Mouse (Mus musculus) embryonic fibroblast, embryonic 13.5 days (primary cell): Measurements from ENCODE around the gene Tmem82. TPM values are rescaled to one million over a fixed set of nuclear protein-coding genes. Genes with fewer than 3 reads are reported as not detected.

ENCODE experiments used
- H3K27ac ChIP-seq: 2 replicates; pipeline ENCODE4 v1.5.1; 2012; ENCODE audit warnings: low read length, control low read depth, inconsistent platforms; ENCODE audit not compliant: insufficient read depth
- H3K4me1 ChIP-seq: 2 replicates; pipeline ENCODE4 v1.6.1; 2011; ENCODE audit warnings: low read length; ENCODE audit not compliant: control insufficient read depth, insufficient read depth
- H3K4me3 ChIP-seq: 2 replicates; pipeline ENCODE4 v1.5.1; 2011; ENCODE audit warnings: mild to moderate bottlenecking, control low read depth, low read length; ENCODE audit not compliant: insufficient read depth
- CTCF ChIP-seq: IDR thresholded peaks from 2 replicates; pipeline ENCODE4 v1.5.1; 2011; ENCODE audit warnings: mild to moderate bottlenecking, control low read depth, low read length, moderate library complexity, borderline replicate concordance; ENCODE audit not compliant: insufficient read depth
- POLR2A ChIP-seq: IDR thresholded peaks from 2 replicates; pipeline ENCODE4 v1.6.1; 2011; ENCODE audit warnings: low read depth, mild to moderate bottlenecking, control low read depth, low read length, moderate library complexity
- polyA plus RNA-seq: library from polyadenylated mRNA; stranded (reverse); fragments of >200 nt; gene quantifications from 2 replicates; pipeline ENCODE4 v1.2.4, GENCODE M21; 2011; ENCODE audit warnings: low read depth; ENCODE audit not compliant: missing spikeins, insufficient read length

The Tmem82 gene
- polyA plus RNA-seq = not detected in 2 replicates

- H3K4me3 ChIP-seq = no peak within 1 kb of the TSS
- H3K27ac ChIP-seq = no peak within 1 kb of the TSS
- TF ChIP-seq POLR2A (no peak), CTCF (peak; percentile 71)
- no peaks in the 10 kb centered on the region for H3K4me1 ChIP-seq
These were observed at the start of gene Tmem82 for GRCm38 (mm10) chr4:141618565-141619243. TSS of gene Tmem82 (minus strand) at chr4:141618633.

DNA sequence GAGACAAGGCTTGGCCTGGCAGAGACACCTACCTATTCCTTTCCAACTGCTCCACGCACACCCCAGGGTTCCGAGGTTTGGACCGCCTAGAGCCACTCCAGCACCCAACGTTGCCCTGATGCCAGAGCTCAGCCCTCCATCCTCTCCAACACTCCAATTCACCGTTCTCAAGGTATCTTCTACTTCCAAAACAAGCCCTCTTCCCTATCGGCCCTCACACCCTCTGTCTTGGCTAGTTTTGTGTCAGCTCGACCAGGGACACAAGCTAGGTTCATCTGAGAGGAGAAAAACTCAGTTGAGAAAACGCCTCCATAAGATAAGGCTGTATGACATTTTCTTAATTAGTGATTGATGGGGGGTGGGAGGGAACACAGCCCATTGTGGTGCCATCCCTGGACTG, 46.4 kb upstream of the Tmem82 start, which contains the start of gene Plekhm2:
Gene Plekhm2, minus strand, starts transcription at position 101 of the 400 bp plus-strand sequence.
- Histone ChIP-seq H3K27ac (peak within 1 kb of the TSS; percentile 28; the same call in 1 of the 2 replicates), H3K4me3 (peak within 1 kb of the TSS; percentile 79), H3K4me1 (no peaks in the 10 kb centered on the region)
- TF ChIP-seq CTCF (no peak), POLR2A (peak; percentile 22; the same call in 1 of the 2 replicates)

- H3K27ac ChIP-seq = peak overlapping the region; percentile 28; the same call in 1 of the 2 replicates
- no peaks in the 10 kb centered on the region for H3K4me1 ChIP-seq
- peak; percentile 80 for TF ChIP-seq POLR2A
- TF ChIP-seq CTCF = no peak
- H3K4me3 ChIP-seq = peak overlapping the region; percentile 75
These were observed 45.7 kb upstream of the Tmem82 start for GRCm38 (mm10) chr4:141664011-141664745.

DNA sequence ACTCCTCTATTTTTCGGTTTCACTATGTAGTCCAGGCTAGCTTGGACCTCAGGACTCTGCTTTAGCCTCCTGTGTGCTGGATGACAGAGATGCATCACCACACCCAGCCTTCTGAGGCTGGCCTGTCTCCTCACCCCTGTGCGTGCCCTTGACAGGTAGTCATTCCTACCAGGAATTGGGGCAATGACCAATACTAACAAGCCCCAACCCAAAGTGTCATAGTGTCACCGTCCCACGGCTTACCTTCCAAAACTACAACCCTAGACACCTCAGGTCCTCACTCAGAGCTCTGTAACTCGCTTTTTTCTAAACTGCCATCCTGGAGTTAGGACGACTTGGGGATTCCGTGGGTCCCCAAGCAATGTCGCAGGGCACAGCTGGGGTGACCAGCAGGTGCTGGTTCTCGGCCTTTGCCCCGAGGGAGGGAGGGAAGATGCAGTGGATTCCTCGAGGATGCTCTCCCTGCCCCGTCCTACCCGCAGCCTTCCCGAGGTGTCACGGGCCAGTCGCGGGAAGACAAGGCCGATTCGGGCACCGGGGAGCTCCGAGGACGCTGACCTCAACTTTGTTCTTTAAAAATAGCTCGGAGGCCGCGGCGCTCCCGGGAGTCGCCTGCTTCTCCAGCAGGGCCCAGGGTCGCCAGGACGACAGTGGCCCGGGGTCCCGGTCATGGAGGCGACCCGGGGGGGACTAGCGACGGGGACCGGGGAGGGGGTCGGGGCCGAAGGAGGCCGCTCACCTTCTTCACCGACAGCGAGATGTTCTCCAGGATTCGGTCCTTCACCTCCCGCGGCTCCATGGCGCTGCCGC, 44.9 kb upstream of the Tmem82 start:
- no peak overlapping the region for H3K27ac ChIP-seq
- H3K4me1 ChIP-seq = no peaks in the 10 kb centered on the region
- TF ChIP-seq POLR2A = no peak
- TF ChIP-seq CTCF = no peak
- peak overlapping the region; percentile 79 for H3K4me3 ChIP-seq

DNA sequence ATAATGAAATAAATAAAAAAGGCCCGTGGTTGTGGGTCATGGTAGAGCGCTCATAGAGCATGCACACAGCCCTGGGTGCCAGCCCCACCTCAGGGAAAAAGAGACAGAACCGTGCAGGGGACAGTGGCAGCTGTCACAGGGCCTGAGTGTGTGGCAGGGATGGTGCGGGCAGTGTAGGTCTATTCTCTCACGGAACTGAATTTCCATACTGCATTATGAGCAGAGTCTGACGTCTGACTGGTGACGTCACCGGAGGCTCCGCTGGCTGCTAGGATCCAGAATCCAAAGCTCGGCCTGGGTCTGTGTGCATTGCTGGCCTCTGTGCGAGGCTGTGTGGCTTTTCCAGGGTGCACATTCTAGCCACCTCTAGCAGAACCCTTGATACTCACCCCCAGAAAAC, 42.5 kb upstream of the Tmem82 start:
- H3K27ac ChIP-seq = no peak overlapping the region
- H3K4me3 ChIP-seq = no peak overlapping the region
- H3K4me1 ChIP-seq = no peaks in the 10 kb centered on the region
- TF ChIP-seq CTCF = no peak
- no peak for TF ChIP-seq POLR2A

- H3K4me1 ChIP-seq = no peaks in the 10 kb centered on the region
- TF ChIP-seq CTCF (peak; percentile 31; the same call in 1 of the 2 replicates), POLR2A (no peak)
- no peak overlapping the region for H3K4me3 ChIP-seq
- no peak overlapping the region for H3K27ac ChIP-seq
These were observed 41.3 kb upstream of the Tmem82 start for GRCm38 (mm10) chr4:141659739-141660138.

GRCm38 (mm10) chr4:141658846-141659484, 40.5 kb upstream of the Tmem82 start:
- TF ChIP-seq CTCF = no peak
- TF ChIP-seq POLR2A = no peak
- no peak overlapping the region for H3K27ac ChIP-seq
- H3K4me3 ChIP-seq = no peak overlapping the region
- no peaks in the 10 kb centered on the region for H3K4me1 ChIP-seq

DNA sequence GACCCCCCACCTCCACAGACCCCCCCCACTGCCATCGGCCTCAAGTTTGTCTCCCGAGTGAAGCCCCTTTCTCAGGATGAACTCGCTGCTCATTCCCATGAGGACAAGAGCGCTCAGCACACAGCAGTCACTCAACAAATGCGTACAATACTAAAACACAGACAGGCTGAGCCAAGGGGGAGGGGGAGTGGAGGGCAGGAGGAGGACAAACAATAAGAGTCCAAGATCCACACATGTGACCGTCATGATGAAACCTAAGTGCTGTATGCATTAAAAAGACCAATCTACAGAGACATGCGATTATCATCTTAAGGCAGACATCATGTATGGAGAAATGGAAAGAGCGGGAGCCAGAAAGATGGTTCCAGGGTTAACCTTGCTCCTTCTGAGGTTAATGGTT, 38.5 kb upstream of the Tmem82 start:
- Histone ChIP-seq H3K4me3 (no peak overlapping the region), H3K27ac (no peak overlapping the region), H3K4me1 (no peaks in the 10 kb centered on the region)
- TF ChIP-seq POLR2A = no peak
- no peak for TF ChIP-seq CTCF
